Mouse (Mus musculus) lung, adult 18-20 months (tissue): Measurements from ENCODE around the gene Baiap2l1.
A peak's percentile ranks its signal among the peaks of the same experiment; 100 is the strongest.

ENCODE experiments used
- DNase-seq, 2 experiments: peaks; one replicate each; pipeline ENCODE4 v3.0.0; 2022; ENCODE audit warnings: mixed read lengths in 2 of 2

Gene Baiap2l1

DNA sequence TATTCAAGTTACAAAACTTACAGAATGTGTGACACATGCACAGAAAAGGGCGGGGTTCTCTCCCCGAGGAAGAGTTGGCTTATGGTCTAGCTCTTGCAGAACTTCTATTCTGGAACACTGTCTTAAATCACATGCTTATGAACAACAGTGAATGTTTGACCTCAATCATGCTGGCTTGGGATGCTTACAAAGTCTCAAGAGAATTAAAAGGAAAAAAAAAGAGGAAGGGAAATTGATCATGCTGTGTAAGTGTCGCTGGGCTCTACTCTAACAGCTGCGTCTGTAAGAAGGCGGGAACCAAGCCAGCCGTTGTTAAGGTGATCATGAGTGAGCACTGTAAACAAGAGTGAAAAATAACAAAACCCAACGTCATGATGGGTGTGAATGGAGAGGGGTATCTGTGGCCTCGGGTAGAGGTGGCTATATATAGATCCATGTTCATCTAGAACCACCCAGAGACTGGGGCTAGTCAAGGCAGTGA, 74.3 kb downstream of the Baiap2l1 start:
- DNase-seq: no peak

DNA sequence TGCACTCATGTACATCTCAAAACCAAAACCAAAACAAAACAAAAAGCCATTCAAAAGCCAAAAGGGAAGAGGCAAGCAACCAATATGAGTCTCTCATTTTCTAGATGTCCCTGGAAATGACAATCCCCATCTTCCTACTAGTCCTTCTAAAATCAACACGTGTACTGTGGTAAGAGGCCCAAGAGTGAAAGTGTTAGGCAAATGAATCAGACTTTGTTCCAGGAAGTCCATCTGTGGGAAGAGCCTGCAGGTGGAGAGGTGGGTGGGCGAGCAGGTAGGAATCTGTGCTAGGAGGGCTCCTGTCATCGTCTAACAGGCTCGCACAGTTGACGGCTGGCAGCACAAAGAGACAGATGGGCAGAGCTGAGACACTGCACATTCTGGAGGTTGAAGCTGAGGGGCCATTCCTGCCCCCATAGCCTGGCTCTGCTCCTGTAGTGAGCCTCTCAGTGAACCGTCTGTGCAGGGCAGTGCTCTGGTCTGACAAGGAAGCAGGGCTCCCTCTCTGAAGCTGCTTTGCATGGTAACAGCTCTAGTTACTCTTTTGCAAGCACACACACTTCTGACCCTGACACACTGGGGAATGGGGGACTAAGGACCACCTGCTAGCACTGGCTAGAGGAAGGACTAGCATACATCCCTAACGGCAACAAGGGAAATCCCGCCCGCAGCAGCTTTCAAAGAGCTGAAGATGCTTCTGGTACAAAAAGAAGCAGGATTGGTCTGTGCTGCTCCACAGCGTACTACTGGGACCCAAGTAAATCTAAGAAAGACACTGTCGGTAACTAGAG, 75.2 kb downstream of the Baiap2l1 start:
- no peak for DNase-seq

DNA sequence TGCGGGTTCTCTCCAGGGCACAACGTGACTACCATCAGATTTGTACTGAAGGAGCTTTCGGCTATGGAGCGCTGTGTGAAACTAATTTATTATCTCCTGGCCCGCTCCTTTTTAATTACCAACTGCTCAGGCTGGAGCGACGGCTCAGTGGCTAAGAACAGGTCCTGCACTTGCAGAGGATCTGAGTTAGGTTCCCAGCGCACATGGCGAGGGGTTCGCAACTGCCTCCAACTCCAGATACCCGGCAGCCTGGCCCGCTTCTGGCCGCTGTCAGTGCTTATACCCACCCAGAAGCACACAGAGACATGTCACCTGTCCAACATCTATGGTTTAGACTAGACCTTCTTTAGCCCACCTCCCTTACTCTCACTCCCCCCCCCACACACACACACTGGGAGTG, 78.0 kb downstream of the Baiap2l1 start:
- no peak for DNase-seq

DNA sequence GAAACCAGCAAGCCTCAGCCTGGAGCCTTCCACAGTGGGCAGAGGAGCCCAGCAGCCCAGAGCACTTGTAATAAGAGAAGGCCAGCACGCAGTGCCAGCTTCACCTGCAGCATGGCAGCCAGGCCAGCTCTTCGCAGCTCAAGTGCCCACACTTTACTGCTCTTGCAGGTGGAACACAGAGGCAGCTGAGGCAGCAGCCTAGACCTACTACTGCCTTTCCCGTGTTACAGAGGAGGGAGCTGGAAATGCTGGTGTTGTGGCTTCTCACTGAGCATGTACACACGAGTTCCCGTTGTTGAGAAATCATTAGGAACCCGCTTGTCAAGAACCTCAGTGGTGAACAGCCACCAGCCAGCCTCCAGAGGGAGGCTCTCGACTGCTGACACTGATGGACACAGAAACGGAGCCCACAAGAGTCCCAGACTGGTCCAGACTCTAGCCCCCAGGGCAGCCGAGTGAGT, 78.8 kb downstream of the Baiap2l1 start:
- peak; percentile 64 to 76 for DNase-seq

GRCm38 (mm10) chr5:144278374-144278960, 79.4 kb downstream of the Baiap2l1 start:
- no peak for DNase-seq

DNA sequence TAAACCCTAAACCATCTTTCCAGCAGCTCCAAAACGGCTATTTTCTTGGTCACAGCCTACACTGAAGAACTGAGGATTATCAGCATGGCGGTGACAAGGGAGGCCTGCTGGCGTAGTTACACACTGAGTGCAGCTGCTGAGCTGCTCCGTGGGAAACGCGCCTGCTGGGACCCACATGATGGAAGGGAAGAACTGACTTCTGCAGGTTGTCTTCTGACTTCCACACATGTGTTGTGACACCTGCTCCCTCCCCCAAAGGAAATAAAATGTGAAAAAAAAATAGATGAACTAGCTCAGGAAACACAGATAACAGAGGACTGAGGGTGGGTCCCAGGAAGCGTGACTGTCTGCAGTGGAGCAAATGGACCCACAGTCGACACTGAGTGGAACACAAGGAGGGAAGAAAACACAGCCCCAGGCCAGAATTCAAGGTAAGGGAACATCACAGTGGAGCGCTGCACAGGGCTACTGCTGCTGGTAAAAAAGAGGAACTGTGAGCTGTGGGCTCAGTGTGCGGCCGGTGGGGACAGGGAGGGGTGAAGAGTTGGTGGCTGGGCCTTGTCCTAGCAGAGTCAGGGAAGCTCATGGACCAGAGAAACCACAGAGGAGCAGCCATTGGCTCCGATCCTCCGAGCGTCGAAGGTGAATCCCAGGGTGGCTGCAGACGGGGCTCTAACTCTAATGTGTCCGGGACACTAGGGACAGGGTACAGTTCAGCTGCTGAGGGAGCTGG, 80.8 kb downstream of the Baiap2l1 start:
- DNase-seq: peak in 1 of 2 experiments; percentile 53

GRCm38 (mm10) chr5:144274904-144275303, 83.0 kb downstream of the Baiap2l1 start:
- DNase-seq: no peak

DNA sequence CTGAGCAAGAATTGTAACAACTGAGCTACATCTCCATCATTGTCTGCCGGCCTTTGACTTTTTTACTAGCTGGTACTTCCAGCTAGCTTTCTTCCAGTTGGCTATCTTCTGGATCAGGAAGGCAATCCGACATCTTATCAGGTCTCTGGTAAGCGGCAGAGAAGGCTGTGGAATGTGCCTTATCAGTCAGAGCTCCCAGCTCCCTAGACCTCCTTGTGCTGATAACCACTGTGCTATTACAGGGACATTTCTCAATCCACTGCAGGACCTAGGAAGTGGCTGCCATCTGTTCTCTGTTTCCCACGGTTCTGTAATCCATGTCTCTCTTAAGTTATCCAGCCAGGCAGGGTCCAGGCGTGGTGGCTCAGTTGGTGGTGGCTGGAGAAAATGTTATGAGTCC, 86.1 kb downstream of the Baiap2l1 start:
- DNase-seq: no peak

GRCm38 (mm10) chr5:144271118-144271517, 86.8 kb downstream of the Baiap2l1 start:
- no peak for DNase-seq

GRCm38 (mm10) chr5:144270420-144270819, 87.5 kb downstream of the Baiap2l1 start:
- no peak for DNase-seq

DNA sequence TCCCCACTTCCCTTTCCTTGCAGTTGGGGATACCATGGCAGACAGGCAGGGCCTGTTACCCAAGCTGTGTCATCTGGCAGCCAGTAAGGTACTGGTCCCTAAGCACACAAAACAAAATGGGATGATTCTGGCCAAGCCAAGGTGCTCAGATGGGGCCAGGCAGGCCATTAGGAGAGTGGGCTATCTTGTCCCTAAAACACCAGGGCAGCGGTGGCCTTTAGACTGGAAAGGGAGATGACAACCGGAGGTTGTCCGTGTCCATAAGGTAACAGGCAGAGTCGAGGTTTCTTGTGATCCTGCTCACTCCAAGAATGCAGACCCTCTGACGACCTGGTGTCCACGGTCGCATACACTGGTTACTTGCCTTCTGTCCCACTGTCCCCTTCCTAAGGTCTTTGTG, 88.0 kb downstream of the Baiap2l1 start:
- no peak for DNase-seq

DNA sequence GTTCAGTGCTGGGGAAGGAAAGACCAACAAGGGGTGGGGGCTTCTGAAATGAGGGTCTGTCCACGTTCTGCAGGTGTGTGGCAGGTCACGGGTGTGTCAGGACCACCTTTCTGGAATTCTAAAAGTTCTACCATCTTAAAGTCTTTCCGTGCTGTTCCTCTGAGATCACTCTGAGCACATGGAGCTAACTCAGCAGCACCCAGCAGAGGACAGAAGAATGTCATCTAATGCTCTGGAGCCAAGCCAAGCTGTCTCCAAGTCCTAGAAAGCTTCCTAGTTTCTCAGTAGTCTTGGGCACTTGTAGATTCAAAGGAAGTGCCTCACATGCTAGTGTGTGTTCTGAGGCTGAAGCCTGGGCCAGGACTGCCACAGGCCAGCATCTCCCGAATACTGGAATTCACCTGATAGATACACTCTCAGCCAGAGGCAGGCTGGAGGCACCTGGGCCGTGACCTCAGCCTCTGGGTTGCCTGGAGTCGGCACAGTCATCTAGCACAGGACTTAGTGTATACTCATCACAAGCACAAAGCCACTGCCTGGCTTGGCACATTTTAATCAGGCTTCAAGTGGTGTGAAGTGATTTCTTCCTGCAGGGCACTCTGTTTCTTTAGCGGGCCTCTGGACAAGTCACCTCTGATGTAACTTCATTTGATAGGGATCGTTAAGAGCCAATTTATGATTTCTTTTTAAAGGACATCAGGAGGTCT, 90.2 kb downstream of the Baiap2l1 start:
- DNase-seq: peak; percentile 60 to 74

GRCm38 (mm10) chr5:144263496-144263895, 94.4 kb downstream of the Baiap2l1 start:
- DNase-seq: no peak

DNA sequence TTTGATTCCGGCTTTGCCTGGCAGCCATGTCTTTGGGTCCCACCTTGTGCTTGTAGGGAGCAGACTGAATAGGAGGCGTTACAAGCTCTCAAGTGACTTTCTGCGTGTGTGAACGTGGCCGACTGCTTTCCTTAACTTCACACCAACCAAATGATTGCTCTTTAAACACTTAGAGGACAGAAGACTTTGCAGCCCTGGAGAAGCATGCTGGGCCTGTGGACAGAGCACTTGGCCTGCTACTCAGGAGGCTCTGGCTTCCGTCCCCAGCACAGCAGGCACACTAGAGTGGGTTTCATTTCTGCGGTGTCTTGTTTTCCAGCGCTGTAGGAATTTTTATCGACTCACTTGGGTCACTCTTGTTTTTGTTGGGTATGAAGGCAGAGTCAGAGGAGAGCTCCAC, 94.8 kb downstream of the Baiap2l1 start:
- peak; percentile 45 to 69 for DNase-seq

DNA sequence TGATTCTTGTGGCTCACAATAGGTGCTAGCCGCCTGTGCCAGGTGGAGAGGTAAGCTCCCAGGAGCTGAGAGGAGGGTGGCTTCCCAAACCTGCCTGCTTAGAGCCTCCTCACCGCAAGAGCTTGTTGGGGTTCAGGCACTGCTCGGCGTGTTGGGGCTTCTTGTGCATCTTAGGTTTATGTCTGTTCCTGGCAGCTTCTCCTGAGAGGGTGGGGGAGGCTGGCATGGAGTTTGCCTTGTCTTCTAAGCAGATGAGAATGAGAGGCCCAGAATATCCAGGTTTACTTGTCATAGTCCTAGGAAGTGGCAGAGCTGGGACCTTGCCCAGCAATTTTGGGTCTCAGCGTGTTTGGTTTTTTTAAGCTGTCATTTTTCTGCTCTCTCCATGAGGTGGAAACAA, 96.1 kb downstream of the Baiap2l1 start:
- DNase-seq: no peak

DNA sequence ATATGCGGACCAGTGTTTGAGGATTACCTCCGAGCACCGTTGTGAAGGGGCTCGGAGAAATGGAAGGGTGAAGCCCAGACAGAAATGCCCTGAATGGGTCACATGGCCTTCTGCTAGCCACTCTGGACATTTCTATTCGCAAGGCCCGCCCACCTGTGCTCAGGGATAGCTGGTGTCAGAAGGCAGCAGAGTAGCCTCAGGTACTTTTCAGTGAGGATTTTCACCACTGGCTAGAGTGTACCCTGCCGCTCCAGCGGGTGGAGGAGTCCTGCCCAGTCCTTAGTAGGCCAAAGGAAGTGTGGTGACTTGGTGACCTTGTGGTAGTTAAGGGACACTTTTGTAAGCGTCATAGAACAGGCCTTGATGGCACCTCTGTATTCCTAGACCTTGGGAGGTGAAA, 96.6 kb downstream of the Baiap2l1 start:
- no peak for DNase-seq

DNA sequence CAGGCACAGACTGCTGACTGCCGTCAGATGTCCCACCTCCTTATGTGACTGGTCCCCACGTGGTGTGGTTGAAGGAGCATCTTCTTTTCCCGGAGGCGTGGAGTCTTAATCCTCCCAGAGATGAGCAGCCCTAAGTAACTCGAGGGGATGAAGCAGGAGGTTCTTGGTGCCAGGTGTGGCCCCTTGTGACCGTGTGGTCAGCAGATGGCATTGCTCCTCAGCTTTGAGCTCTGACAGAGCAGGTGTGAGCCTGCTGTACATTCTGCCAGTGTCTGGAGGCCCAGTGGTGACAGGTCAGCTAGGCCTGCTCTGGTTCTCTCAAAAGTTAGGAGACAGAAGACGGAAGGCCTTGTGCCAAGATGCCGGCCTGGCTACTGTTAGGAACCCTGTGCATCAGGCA, 97.4 kb downstream of the Baiap2l1 start:
- no peak for DNase-seq

DNA sequence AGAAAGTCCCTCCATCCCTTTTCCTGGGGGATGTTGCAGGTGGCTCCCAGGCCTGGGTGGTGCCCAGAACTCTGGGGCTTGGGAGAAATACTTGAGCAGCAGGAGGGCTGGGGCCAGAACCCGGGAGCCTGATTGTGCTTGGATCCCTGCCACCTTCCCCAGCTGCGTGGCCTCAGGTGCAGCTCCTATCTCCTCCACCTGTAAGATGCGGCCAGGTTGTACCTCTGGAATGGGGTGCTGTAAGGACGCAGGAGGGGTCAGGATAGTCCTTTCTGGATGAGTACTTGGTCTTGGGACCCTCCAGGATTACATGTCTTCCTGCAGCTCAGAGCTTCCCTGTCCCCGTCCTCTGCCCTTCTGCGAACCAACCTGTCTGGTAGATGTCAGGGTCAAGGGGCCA, 98.7 kb downstream of the Baiap2l1 start:
- no peak for DNase-seq

DNA sequence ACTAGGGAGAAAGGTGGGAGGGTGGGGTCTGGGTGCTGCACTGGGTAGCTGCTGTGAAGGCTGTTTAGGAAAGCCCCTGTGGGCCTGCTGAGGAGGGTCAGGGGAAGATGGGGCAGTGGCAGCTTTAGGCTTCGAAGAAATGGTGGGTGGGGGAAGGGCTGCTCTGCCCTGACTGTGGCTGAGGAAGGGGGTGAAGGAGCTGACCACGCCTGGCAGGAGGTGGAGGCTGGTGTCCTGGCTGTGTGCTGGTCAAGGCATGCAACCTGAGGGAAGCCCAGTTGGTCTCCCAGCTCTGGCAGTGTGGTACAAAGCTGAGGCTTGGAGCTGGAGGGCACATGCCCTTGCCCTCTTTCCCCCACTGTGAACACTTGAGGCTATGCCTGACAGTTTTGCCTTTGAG, 99.2 kb downstream of the Baiap2l1 start:
- no peak for DNase-seq

- peak; percentile 68 to 81 for DNase-seq
Observed at GRCm38 (mm10) chr5:144258131-144258611, 99.7 kb downstream of the Baiap2l1 start.

DNA sequence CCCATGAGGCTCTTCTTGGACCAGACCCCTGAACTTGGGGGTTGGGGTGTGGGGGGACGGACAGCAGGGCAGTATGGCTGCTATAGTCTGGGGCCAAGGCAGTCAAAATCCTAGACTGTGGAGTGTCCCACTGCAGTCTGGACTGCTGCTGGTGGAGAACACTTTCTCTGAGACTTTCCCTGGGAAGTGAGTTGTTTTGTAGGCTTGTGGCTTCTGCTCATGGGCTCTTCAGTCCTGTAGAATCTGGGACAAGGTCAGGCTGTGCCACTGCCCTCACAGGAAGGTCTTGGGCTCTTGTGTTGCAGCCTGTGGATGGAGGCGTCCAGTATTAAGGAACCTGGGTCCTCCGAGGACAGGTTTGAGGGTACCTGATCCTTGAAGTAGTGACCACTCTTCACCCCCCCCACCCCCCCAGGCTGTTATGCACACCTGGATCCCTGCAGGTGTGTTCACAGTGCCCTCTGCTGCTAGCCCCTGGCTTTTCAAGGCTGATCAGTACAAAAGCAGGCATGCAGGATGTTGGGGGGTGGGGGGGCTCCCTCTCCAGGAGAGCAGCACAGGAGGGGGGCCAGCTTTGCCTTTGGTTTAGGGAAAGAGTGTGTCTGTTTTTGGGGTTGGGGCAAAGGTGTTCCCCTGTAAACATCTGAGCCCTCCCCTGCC, 100.3 kb downstream of the Baiap2l1 start:
- DNase-seq: no peak

GRCm38 (mm10) chr5:144256888-144257287, 101.0 kb downstream of the Baiap2l1 start:
- DNase-seq: no peak
